Mouse (Mus musculus) common myeloid progenitor, adult 5-6 weeks (primary cell): ENCODE measurements around the gene D930020B18Rik. TPM values are rescaled to one million over a fixed set of nuclear protein-coding genes. Genes with fewer than 3 reads are reported as not detected.

Source experiments
- ATAC-seq: replicated peaks from 2 replicates; pipeline ENCODE4 v1.8.0; 2016; ENCODE audit warnings: low read depth, mild to moderate bottlenecking, moderate TSS enrichment, inconsistent platforms; ENCODE audit not compliant: poor library complexity, severe bottlenecking
- total RNA-seq: library from RNA; stranded (forward); fragments of 200-1000, 187-1606 nt; gene quantifications from 2 replicates; pipeline ENCODE4 v1.2.3, GENCODE M21; 2017

Gene D930020B18Rik
- total RNA-seq, 1 experiment from 2014 or later, result 0.05 TPM

- no peak for ATAC-seq
Measured at GRCm38 (mm10) chr10:121694567-121694966, 53.2 kb downstream of the D930020B18Rik start.

DNA sequence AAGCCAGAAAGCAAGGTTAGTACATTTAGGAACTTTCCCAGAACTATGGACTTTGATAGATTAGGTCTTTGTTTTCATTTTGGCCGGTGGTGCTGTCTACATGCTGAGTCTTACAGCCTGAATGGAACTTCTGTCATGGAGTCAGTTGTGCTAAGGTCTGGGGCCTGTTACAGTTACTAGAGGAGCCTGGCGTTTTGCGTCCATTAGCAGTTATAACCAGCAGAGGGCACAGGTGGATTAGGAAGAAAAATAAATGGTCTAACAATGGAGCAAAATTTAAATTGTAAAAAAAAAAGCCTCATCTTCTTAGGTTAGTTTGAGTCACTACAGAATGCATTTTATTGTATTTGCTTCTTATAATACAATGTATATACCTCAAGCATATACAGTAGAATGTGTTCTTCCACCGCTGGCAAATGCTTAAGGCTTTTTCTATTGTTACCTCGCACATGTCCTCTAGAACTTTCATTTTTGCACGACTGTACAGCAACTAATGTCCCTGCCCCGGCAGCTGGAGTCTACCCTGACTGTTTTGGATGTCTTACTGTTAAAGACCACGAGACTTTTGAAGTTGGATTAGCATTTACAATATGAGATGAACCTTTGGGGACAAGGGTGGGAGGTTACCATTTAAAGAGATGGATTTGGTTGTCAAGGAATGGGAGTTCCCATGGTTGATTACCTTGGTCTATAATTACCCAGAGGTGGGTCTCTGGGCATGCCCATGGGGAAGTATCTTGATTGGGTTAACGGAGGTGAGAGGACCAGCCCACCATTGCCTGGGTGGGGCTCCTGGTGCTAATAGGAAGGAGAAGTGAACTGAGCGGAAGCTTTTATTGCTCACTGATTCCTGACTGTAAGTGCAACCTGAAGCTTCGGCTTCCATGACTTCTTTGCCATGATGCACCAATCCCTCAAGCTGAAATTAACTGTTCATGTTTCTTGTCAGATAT lies 60.2 kb downstream of the D930020B18Rik start:
- peak; percentile 76 for ATAC-seq

DNA sequence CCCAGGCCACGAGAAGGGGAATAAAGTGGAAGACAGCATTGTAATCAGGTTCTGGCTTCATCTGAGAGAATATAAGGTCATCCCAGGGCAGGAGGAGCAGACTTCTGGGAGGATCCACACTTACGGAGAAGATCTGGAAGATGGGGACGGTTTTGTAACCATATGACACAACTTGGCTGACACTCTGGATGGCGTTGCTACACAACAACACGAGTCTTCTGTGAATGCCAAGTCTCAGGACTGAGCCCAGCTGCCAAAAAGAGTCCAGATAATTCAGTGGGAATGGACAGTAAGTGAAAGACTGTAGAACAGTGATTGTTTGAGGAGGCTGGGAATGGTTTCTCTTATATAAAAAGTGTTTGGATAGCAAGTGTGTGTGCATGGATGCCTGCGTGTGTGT lies 62.2 kb downstream of the D930020B18Rik start:
- ATAC-seq, result no peak

DNA sequence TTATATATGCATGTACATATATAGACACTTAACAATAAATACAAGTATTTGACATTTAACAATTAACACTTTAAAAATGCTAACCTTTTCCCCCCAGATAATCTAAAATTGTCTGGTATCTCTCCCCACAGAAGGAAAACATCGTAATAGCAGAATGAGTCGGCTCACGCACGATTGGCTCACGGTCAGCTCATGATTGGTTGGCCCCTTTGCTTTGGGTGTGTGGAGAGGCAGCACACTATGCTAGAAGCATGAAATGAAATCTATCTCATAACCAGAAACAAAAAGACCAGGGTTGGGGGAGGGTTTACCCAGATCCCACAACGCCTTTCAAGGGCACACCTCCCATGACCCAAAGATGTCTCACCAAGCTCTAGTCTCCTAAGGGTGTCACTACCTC lies 63.5 kb downstream of the D930020B18Rik start:
- ATAC-seq, result no peak

GRCm38 (mm10) chr10:121705399-121706163 lies 64.2 kb downstream of the D930020B18Rik start:
- ATAC-seq, result peak; percentile 71

- no peak for ATAC-seq
Measured at GRCm38 (mm10) chr10:121716862-121717261, 75.5 kb downstream of the D930020B18Rik start.

GRCm38 (mm10) chr10:121718896-121719585 lies 77.7 kb downstream of the D930020B18Rik start:
- no peak for ATAC-seq

GRCm38 (mm10) chr10:121720701-121721100 lies 79.3 kb downstream of the D930020B18Rik start:
- no peak for ATAC-seq

- ATAC-seq, result no peak
Measured at GRCm38 (mm10) chr10:121726505-121726904, 85.1 kb downstream of the D930020B18Rik start.

GRCm38 (mm10) chr10:121727151-121727550 lies 85.8 kb downstream of the D930020B18Rik start:
- no peak for ATAC-seq

DNA sequence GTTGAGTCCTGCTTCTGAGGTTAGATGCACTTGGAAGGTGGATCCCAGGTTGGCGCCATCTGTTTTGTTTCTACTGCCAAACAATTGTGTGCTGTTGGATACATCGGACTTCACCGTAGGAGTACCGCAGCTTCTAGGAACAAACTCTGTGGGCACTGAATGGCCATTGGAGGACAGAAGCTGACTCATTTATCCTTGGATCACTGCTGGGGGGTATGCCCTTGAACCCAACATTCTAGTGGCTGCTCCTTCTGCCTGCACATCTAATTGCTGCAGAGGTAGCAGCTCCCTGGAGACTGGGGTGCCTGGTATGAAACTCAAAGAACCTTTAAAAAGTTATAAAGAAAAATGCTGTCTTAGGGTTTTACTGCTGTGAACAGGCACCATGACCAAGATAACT lies 86.8 kb downstream of the D930020B18Rik start:
- no peak for ATAC-seq

DNA sequence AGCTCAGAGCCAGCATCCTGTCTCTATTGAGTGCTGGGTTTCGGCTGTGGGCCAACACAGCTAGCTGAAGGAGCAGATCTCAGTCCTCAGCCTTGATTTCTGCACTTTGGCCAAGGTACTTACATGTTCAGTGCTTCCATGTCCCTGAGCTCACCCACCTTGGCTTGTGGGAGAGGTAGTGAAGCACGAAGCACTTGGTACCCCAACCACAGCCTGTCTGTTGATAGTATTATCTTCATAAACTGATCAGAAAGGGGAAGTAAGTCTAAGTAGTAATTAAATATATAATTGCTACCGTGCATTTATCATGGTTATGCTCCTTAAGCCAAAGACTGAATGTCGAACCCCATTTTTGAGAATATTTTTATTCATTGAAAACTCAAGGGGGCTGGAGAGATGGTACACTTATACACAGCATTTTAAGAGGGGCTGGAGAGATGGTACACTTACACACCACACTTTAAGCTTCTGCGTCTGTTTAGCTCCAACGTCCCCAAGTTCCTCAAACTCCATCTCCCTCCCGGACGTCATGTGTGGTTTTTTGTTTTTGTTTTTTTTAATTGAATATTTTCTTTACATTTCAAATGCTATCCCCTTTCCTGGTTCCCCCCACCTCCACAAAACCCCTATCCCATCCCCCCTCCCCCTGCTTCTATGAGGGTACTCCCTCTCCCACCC lies 89.8 kb downstream of the D930020B18Rik start:
- ATAC-seq, result peak; percentile 90

DNA sequence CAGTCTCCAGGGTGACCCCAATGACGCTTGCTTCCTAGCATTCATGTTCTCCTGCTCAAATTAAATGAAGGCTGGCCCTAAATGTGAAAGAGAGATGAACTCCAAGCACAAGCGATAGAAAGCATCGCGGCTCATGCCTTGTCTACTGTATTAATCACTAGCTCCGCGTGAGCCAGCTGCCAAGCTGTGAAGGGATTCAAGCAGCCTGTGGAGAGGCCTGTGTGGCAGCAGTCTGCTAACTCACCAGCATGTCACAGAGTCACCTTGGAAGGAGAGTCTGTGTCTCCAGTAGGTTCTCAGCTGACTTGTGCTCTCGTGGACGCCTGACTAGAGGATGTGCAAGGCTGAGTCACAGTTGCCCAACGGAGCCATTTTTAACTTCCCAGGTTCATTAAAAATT lies 91.2 kb downstream of the D930020B18Rik start:
- ATAC-seq, result no peak

GRCm38 (mm10) chr10:121737256-121737655 lies 95.9 kb downstream of the D930020B18Rik start:
- ATAC-seq, result no peak

DNA sequence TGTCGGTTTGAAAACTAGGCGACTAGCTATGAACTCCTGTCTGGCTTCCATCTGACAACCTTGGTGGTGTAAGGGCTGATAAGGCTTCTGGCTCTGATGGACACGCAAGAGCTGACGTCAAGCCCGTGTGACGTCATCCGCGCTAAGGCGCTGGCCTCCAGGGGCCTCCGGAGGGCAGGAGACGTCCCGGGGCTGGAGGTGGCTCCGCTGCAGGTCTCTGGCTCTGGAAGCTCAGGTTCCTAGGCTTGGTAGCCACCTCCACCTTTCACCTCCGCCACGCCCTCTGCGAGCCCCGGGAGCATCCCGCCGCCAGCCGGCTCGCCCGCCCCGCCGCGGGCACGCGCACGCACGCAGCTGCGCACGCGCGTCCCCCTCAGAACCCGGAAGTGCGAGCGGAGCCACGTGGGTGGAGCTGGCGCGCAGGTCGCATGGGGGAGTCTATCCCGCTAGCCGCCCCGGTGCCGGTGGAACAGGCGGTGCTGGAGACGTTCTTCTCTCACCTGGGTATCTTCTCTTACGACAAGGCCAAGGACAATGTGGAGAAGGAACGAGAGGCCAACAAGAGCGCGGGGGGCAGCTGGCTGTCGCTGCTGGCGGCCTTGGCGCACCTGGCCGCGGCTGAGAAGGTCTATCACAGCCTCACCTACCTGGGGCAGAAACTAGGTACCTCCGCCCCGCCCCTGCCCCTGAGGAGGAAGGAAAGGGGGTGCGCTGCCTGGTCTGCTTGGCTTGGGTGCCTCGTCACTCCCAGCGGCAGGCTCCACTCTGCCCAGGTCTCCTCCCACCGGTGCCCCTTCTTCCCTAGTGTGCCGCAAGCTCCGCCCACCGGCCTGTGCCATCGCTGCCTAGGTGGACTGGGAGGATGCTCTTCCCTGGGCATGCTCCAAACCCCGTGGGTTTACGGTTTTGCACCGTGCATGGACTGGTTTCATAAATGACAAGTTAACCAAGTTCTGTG lies 98.4 kb downstream of the D930020B18Rik start, which contains the start of gene BC048403:
Gene BC048403 (plus strand): TSS at position 390 of the 958 bp plus-strand sequence.
- peak; percentile 92 for ATAC-seq

- no peak for ATAC-seq
Measured at GRCm38 (mm10) chr10:121742336-121742735, 100.9 kb downstream of the D930020B18Rik start.
